Mouse (Mus musculus): Measurements from ENCODE around the gene Gm11595. TPM values are rescaled to one million over a fixed set of nuclear protein-coding genes. Genes with fewer than 3 reads are reported as not detected.
"Not testable (repeated sequence)": the region's sequence is repeated elsewhere in the genome, so short reads cannot be mapped to it uniquely, and the experiment has no call there.

The Gm11595 gene
- not detected for total RNA-seq (2021)

GRCm38 (mm10) chr11:99772813-99773212 lies at the start of gene Gm11595:
TSS of gene Gm11595 (minus strand) at chr11:99772913.
- DNase-seq (ENCODE audit: extremely low spot score in 1 of 2, low spot score in 2 of 2); intact Hi-C loops (cut with DNase I): not testable (repeated sequence)

- intact Hi-C loops (cut with DNase I); DNase-seq (ENCODE audit: extremely low spot score in 1 of 2, low spot score in 2 of 2): not testable (repeated sequence)
Observed at GRCm38 (mm10) chr11:99815566-99815965, 42.9 kb upstream of the Gm11595 start, which contains the start of gene Gm11564. TSS of gene Gm11564 (minus strand) at chr11:99815666.

- intact Hi-C loops (cut with DNase I); DNase-seq (ENCODE audit: extremely low spot score in 1 of 2, low spot score in 2 of 2): not testable (repeated sequence)
Observed at GRCm38 (mm10) chr11:99809792-99810191, 37.1 kb upstream of the Gm11595 start, which contains the start of gene Krtap4-13. TSS of gene Krtap4-13 (minus strand) at chr11:99809892.

GRCm38 (mm10) chr11:99804346-99804745 lies 31.6 kb upstream of the Gm11595 start, which contains the start of gene Gm11554:
TSS of gene Gm11554 (minus strand) at chr11:99804446.
- intact Hi-C loops (cut with DNase I); DNase-seq (ENCODE audit: extremely low spot score in 1 of 2, low spot score in 2 of 2): not testable (repeated sequence)

- DNase-seq (ENCODE audit: extremely low spot score in 1 of 2, low spot score in 2 of 2); intact Hi-C loops (cut with DNase I): not testable (repeated sequence)
Observed at GRCm38 (mm10) chr11:99798832-99799231, 26.1 kb upstream of the Gm11595 start, which contains the start of gene Gm11569. TSS of gene Gm11569 (minus strand) at chr11:99798932.

GRCm38 (mm10) chr11:99793367-99793766 lies 20.7 kb upstream of the Gm11595 start, which contains the start of gene Gm11596:
TSS of gene Gm11596 (minus strand) at chr11:99793467.
- no peak for DNase-seq (ENCODE audit: extremely low spot score in 1 of 2, low spot score in 2 of 2)
- intact Hi-C loops (cut with DNase I), result no loop called here

- DNase-seq (ENCODE audit: extremely low spot score in 1 of 2, low spot score in 2 of 2); intact Hi-C loops (cut with DNase I): not testable (repeated sequence)
Observed at GRCm38 (mm10) chr11:99784900-99785299, 12.2 kb upstream of the Gm11595 start, which contains the start of gene Krtap4-9. TSS of gene Krtap4-9 (plus strand) at chr11:99785200.

- intact Hi-C loops (cut with DNase I), result no loop called here
Observed at GRCm38 (mm10) chr11:99780604-99781003, 7.9 kb upstream of the Gm11595 start, which contains the start of gene Krtap4-8. TSS of gene Krtap4-8 (minus strand) at chr11:99780704.

GRCm38 (mm10) chr11:99778401-99778800 lies 5.7 kb upstream of the Gm11595 start:
- intact Hi-C loops (cut with DNase I), result no loop called here
- no peak for DNase-seq (ENCODE audit: extremely low spot score in 1 of 2, low spot score in 2 of 2)

More at GRCm38 (mm10) chr11:99780604-99781003, 7.9 kb upstream of the Gm11595 start, which contains the start of gene Krtap4-8:
- DNase-seq (ENCODE audit: extremely low spot score in 1 of 2, low spot score in 2 of 2), result no peak

GRCm38 (mm10) chr11:99768410-99768809 lies 4.3 kb downstream of the Gm11595 start:
- DNase-seq (ENCODE audit: extremely low spot score in 1 of 2, low spot score in 2 of 2), result no peak
- intact Hi-C loops (cut with DNase I), result no loop called here

GRCm38 (mm10) chr11:99758877-99759276 lies 13.8 kb downstream of the Gm11595 start:
- DNase-seq (ENCODE audit: extremely low spot score in 1 of 2, low spot score in 2 of 2), result no peak
- intact Hi-C loops (cut with DNase I), result no loop called here

- DNase-seq (ENCODE audit: extremely low spot score in 1 of 2, low spot score in 2 of 2), result no peak
- intact Hi-C loops (cut with DNase I), result no loop called here
Observed at GRCm38 (mm10) chr11:99743985-99744384, 28.7 kb downstream of the Gm11595 start.

GRCm38 (mm10) chr11:99734190-99734589 lies 38.5 kb downstream of the Gm11595 start, which contains the start of gene Gm14180:
TSS of gene Gm14180 (minus strand) at chr11:99734290.
- no peak for DNase-seq (ENCODE audit: extremely low spot score in 1 of 2, low spot score in 2 of 2)
- intact Hi-C loops (cut with DNase I), result no loop called here

- intact Hi-C loops (cut with DNase I), result loop anchor here (5.0 kb wide), 1 partner anchor 37 kb away; no protein-coding TSS in a partner anchor
- DNase-seq (ENCODE audit: extremely low spot score in 1 of 2, low spot score in 2 of 2), result no peak
Observed at GRCm38 (mm10) chr11:99724061-99724460, 48.7 kb downstream of the Gm11595 start.

Other genes starting within 250 kb of the Gm11595 start
- not detected for gene Krt40, start 229.8 kb downstream of the Gm11595 start, total RNA-seq (2021)
- not detected for gene Krtap3-3, start 222.0 kb downstream of the Gm11595 start, total RNA-seq (2021)
- not detected for gene Krtap3-2, start 216.1 kb downstream of the Gm11595 start, total RNA-seq (2021)
- gene Gm11939, start 213.4 kb downstream of the Gm11595 start, total RNA-seq (2021), result not detected
- gene Krtap3-1, start 206.3 kb downstream of the Gm11595 start, total RNA-seq (2021), result not detected
- not detected for gene Krtap1-5, start 191.9 kb downstream of the Gm11595 start, total RNA-seq (2021)
- not detected for gene Krtap1-4, start 189.3 kb downstream of the Gm11595 start, total RNA-seq (2021)
- not detected for gene Krtap1-3, start 181.6 kb downstream of the Gm11595 start, total RNA-seq (2021)
- not detected for gene Krtap9-3, start 174.8 kb downstream of the Gm11595 start, total RNA-seq (2021)
- gene Gm11938, start 169.6 kb downstream of the Gm11595 start, total RNA-seq (2021), result not detected
- not detected for gene Gm11937, start 162.7 kb downstream of the Gm11595 start, total RNA-seq (2021)
- gene Krtap2-4, start 158.1 kb downstream of the Gm11595 start, total RNA-seq (2021), result not detected
- gene Gm11562, start 152.5 kb downstream of the Gm11595 start, total RNA-seq (2021), result not detected
- not detected for gene Krtap4-1, start 144.7 kb downstream of the Gm11595 start, total RNA-seq (2021)
- gene Krtap4-2, start 137.8 kb downstream of the Gm11595 start, total RNA-seq (2021), result not detected
- not detected for gene Krtap4-7, start 128.8 kb downstream of the Gm11595 start, total RNA-seq (2021)
- not detected for gene Gm11555, start 122.7 kb downstream of the Gm11595 start, total RNA-seq (2021)
- gene Gm11563, start 114.0 kb downstream of the Gm11595 start, total RNA-seq (2021), result not detected
- gene Krtap4-6, start 107.0 kb downstream of the Gm11595 start, total RNA-seq (2021), result not detected
- gene Gm14190, start 82.2 kb downstream of the Gm11595 start, total RNA-seq (2021), result not detected
- not detected for gene Gm14180, start 38.6 kb downstream of the Gm11595 start, total RNA-seq (2021)
- not detected for gene Krtap4-8, start 7.8 kb upstream of the Gm11595 start, total RNA-seq (2021)
- not detected for gene Krtap4-9, start 12.3 kb upstream of the Gm11595 start, total RNA-seq (2021)
- gene Gm11596, start 20.6 kb upstream of the Gm11595 start, total RNA-seq (2021), result not detected
- gene Gm11569, start 26.0 kb upstream of the Gm11595 start, total RNA-seq (2021), result not detected
- not detected for gene Gm11554, start 31.5 kb upstream of the Gm11595 start, total RNA-seq (2021)
- gene Krtap4-13, start 37.0 kb upstream of the Gm11595 start, total RNA-seq (2021), result not detected
- not detected for gene Gm11564, start 42.8 kb upstream of the Gm11595 start, total RNA-seq (2021)
- not detected for gene 2300003K06Rik, start 65.2 kb upstream of the Gm11595 start, total RNA-seq (2021)
- gene Krtap4-16, start 78.7 kb upstream of the Gm11595 start, total RNA-seq (2021), result not detected
- gene Gm11568, start 85.0 kb upstream of the Gm11595 start, total RNA-seq (2021), result not detected
- gene Gm11559, start 91.6 kb upstream of the Gm11595 start, total RNA-seq (2021), result not detected
- not detected for gene Krtap9-1, start 100.5 kb upstream of the Gm11595 start, total RNA-seq (2021)
- not detected for gene Gm11567, start 106.3 kb upstream of the Gm11595 start, total RNA-seq (2021)
- gene Krtap31-1, start 135.0 kb upstream of the Gm11595 start, total RNA-seq (2021), result not detected
- not detected for gene Gm11565, start 141.8 kb upstream of the Gm11595 start, total RNA-seq (2021)
- not detected for gene Krtap31-2, start 163.4 kb upstream of the Gm11595 start, total RNA-seq (2021)
- not detected for gene Krtap9-5, start 175.6 kb upstream of the Gm11595 start, total RNA-seq (2021)
- gene Krtap29-1, start 206.1 kb upstream of the Gm11595 start, total RNA-seq (2021), result not detected
- gene Krtap16-1, start 213.7 kb upstream of the Gm11595 start, total RNA-seq (2021), result not detected
- gene Krtap17-1, start 221.1 kb upstream of the Gm11595 start, total RNA-seq (2021), result not detected
- gene Krt33a, start 243.3 kb upstream of the Gm11595 start, total RNA-seq (2021), result not detected